In the genomic region with DNA sequence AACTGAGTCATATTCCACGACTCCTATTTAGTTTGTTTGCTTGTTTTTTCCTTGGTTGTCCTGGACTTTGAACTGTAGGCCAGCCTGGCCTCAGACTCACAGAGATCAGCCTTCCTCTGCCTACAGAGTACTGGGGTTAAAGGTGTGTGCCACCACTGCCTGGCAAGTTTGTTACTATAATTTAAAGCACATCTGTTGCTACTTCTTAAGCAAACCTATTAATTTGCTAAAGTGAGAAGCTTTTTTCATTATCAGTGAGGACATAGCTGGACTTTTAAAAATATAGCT, we compare ENCODE assay signal across 16 mouse cellular contexts.
"Had no signal": no experiment of that assay in that cellular context is flagged by ENCODE, and none has a peak within 500 bp of the region (broad histone marks: within the 10 kb centered on the region; RNA-seq: fewer than 3 reads in every experiment).

No protein-coding gene starts in this region.

- H3K27me3 ChIP-seq: megakaryocyte, embryonic 14.5 days; midbrain, embryonic 13.5 days; midbrain, embryonic 15.5 days; neural tube, embryonic 12.5 days; stomach, embryonic 15.5 days had no signal

- H3K36me3 ChIP-seq: midbrain, embryonic 13.5 days; midbrain, embryonic 15.5 days; neural tube, embryonic 12.5 days; stomach, embryonic 15.5 days had no signal

- H3K9me3 ChIP-seq: megakaryocyte, embryonic 14.5 days; midbrain, embryonic 13.5 days; midbrain, embryonic 15.5 days; neural tube, embryonic 12.5 days; stomach, embryonic 15.5 days had no signal

- H3K4me2 ChIP-seq: lung, embryonic 14.5 days; midbrain, embryonic 11.5 days; midbrain, embryonic 13.5 days; midbrain, embryonic 15.5 days; neural tube, embryonic 12.5 days; stomach, embryonic 15.5 days had no signal

- H3K4me1 ChIP-seq: neural tube, embryonic 12.5 days; stomach, embryonic 15.5 days had no signal

- ATAC-seq: midbrain, embryonic 13.5 days; midbrain, embryonic 15.5 days had no signal

- H3K4me3 ChIP-seq: megakaryocyte, embryonic 14.5 days; midbrain, embryonic 13.5 days; midbrain, embryonic 15.5 days; neural tube, embryonic 12.5 days; stomach, embryonic 15.5 days had no signal

- H3K9ac ChIP-seq: lung, embryonic 14.5 days; midbrain, embryonic 13.5 days; midbrain, embryonic 15.5 days; neural tube, embryonic 12.5 days; stomach, embryonic 15.5 days had no signal

- DNase-seq: lung, adult 18-20 months; lung, embryonic 14.5 days; lung, postnatal 10 days; lung, postnatal 36 days; right cerebral cortex, postnatal 14 days; thymus, adult 2 months; thymus, postnatal 25 days; thymus, postnatal 4 days had no signal

- H3K27ac ChIP-seq: macrophage; midbrain, embryonic 13.5 days; midbrain, embryonic 15.5 days; neural tube, embryonic 12.5 days; stomach, embryonic 15.5 days; stomach, postnatal 0 days had no signal
